Mouse (Mus musculus): ENCODE measurements around the gene Ablim1.

DNA sequence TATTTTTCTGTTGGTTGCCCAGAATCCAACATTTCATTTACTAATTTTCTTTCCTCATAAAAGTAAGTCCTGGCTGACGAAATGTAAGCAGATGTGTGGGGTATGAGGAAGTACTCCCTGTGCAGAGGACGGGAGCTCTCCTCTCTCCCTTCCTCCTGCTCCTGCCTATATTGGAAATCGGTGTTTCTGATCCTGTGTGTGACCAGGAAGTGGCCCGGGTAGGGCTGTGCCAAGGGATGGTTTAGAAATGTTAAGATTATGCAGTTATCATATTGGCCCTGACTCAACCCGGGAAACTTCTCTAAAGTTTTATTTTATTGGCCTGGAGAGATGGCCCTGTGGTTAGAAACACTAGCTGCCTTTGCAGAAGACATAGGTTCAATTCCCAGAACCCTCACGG, 40.0 kb upstream of the Ablim1 start:
- TF ChIP-seq CTCF (IDR thresholded peaks at IDR 0.05; ENCODE audit: insufficient read depth, low read depth, low read length) = no peak
- TF ChIP-seq POLR2A (IDR thresholded peaks at IDR 0.05; ENCODE audit: insufficient read depth, low read depth, low read length) = no peak
